Mouse (Mus musculus) forebrain, embryonic 13.5 days (tissue): Measurements from ENCODE around the gene Vmn2r98. TPM values are rescaled to one million over a fixed set of nuclear protein-coding genes. Genes with fewer than 3 reads are reported as not detected.
"Not testable (repeated sequence)": the region's sequence is repeated elsewhere in the genome, so short reads cannot be mapped to it uniquely, and the experiment has no call there.

Source experiments
- ATAC-seq: fragments of 200-750 bp; cut with Nextera tagmentation; 2 replicates; pipeline ENCODE4 v1.8.0; 2017
- H3K27ac ChIP-seq: fragments of 300-500 bp; sonication (generic); 2 replicates; pipeline ENCODE4 v1.5.1; 2015; ENCODE audit warnings: inconsistent platforms, mild to moderate bottlenecking, moderate library complexity
- H3K27me3 ChIP-seq: fragments of 300-500 bp; sonication (generic); 2 replicates; pipeline ENCODE4 v1.6.1; 2015; ENCODE audit warnings: mild to moderate bottlenecking, inconsistent platforms
- H3K36me3 ChIP-seq: fragments of 300-500 bp; sonication (generic); 2 replicates; pipeline ENCODE4 v1.6.1; 2015; ENCODE audit warnings: mild to moderate bottlenecking, inconsistent platforms; ENCODE audit not compliant: poor library complexity, severe bottlenecking
- H3K4me1 ChIP-seq: fragments of 300-500 bp; sonication (generic); 2 replicates; pipeline ENCODE4 v1.6.1; 2015; ENCODE audit warnings: inconsistent platforms
- H3K4me2 ChIP-seq: fragments of 300-500 bp; sonication (generic); 2 replicates; pipeline ENCODE4 v1.6.1; 2015; ENCODE audit warnings: inconsistent platforms, mild to moderate bottlenecking, moderate library complexity
- H3K4me3 ChIP-seq: fragments of 300-500 bp; sonication (generic); 2 replicates; pipeline ENCODE4 v1.5.1; 2015; ENCODE audit warnings: mild to moderate bottlenecking, inconsistent platforms
- H3K9ac ChIP-seq: fragments of 300-500 bp; sonication (generic); 2 replicates; pipeline ENCODE4 v1.6.1; 2015; ENCODE audit warnings: mild to moderate bottlenecking, inconsistent platforms
- H3K9me3 ChIP-seq: fragments of 300-500 bp; sonication (generic); replicated peaks from 2 replicates; pipeline ENCODE4 v1.6.1; 2016; ENCODE audit warnings: inconsistent platforms
- WGBS: fragments of 180-500 bp; shearing (Covaris S2); methylation state at CpG from one replicate; pipeline ENCODE4 v1.1.7; 2015; 5-methylcytosine and 5-hydroxymethylcytosine counted together
- polyA plus RNA-seq: library from polyadenylated mRNA; unstranded; fragments of >200 nt; fragmentation: Nextera tagmentation; extraction: Ambion mirVana; gene quantifications from 2 replicates; pipeline ENCODE4 v1.2.1, GENCODE M21; 2015

Gene Vmn2r98
- not detected in 2 replicates for polyA plus RNA-seq

GRCm38 (mm10) chr17:19053160-19053559 lies at the start of gene Vmn2r98:
Gene Vmn2r98 (plus strand): TSS chr17:19053460.
- H3K4me1 ChIP-seq, H3K4me2 ChIP-seq, H3K27me3 ChIP-seq, H3K4me3 ChIP-seq, ATAC-seq, H3K9me3 ChIP-seq, H3K9ac ChIP-seq, H3K36me3 ChIP-seq, H3K27ac ChIP-seq: not testable (repeated sequence)

GRCm38 (mm10) chr17:19031441-19031840 lies 21.8 kb upstream of the Vmn2r98 start:
- H3K9me3 ChIP-seq, result peaks cover 45% of the 10 kb centered on the region
- WGBS, result 58% methylated on average over 1 of the region's 1 CpGs
- not testable (repeated sequence) for H3K4me2 ChIP-seq, H3K36me3 ChIP-seq, H3K9ac ChIP-seq, H3K27me3 ChIP-seq, H3K4me1 ChIP-seq, H3K27ac ChIP-seq, H3K4me3 ChIP-seq, ATAC-seq

- H3K36me3 ChIP-seq, result no peaks in the 10 kb centered on the region
- ATAC-seq, result no peak
- WGBS, result 58% methylated on average over 2 of the region's 2 CpGs
These were observed 21.3 kb upstream of the Vmn2r98 start for GRCm38 (mm10) chr17:19031962-19032361.

GRCm38 (mm10) chr17:19032721-19033120 lies 20.5 kb upstream of the Vmn2r98 start:
- Histone ChIP-seq H3K27ac (no peak overlapping the region), H3K4me2 (no peak overlapping the region), H3K9ac (no peak overlapping the region), H3K36me3 (no peaks in the 10 kb centered on the region), H3K4me1 (no peaks in the 10 kb centered on the region), H3K27me3 (no peaks in the 10 kb centered on the region), H3K9me3 (peaks cover 56% of the 10 kb centered on the region), H3K4me3 (no peak overlapping the region)
- 68% methylated on average over 3 of the region's 3 CpGs for WGBS
- no peak for ATAC-seq

More at GRCm38 (mm10) chr17:19031962-19032361, 21.3 kb upstream of the Vmn2r98 start:
- H3K4me3 ChIP-seq, result no peak overlapping the region
- no peaks in the 10 kb centered on the region for H3K27me3 ChIP-seq
- H3K4me2 ChIP-seq, result no peak overlapping the region
- no peak overlapping the region for H3K27ac ChIP-seq
- H3K9ac ChIP-seq, result no peak overlapping the region
- H3K9me3 ChIP-seq, result peaks cover 50% of the 10 kb centered on the region
- H3K4me1 ChIP-seq, result no peaks in the 10 kb centered on the region

Other genes starting within 250 kb of the Vmn2r98 start
- gene Vmn2r97, start 139.2 kb upstream of the Vmn2r98 start, polyA plus RNA-seq, result 0.05 TPM in 1 of 2 replicates, not detected in the other